Mouse (Mus musculus) liver (tissue): Measurements from ENCODE around the gene Osbpl10.

Experiments used
- DNase-seq: peaks from one replicate; pipeline ENCODE4 v3.0.0-alpha.2; 2020; ENCODE audit warnings: mixed read lengths

Osbpl10 gene

DNA sequence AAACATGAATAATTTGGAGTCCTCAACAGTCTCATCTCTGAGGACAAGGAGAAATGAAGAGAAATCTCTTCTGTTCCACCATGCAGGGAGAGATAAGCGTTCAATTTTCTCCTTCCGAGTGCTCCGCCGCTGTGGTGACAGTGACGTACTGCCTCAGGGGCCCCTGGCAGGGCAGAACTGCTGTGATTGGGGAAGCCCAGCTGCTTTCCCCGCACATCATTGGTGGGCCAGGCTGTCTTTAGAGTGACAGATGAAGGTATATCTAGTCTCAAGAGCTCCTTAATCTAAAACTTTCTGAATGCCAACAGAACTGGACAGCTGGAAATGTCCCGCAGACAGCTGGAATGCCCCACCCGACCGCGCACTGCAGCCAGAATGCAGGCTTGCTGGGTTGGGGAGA lies 118.1 kb downstream of the Osbpl10 start:
- peak; percentile 21 for DNase-seq

DNA sequence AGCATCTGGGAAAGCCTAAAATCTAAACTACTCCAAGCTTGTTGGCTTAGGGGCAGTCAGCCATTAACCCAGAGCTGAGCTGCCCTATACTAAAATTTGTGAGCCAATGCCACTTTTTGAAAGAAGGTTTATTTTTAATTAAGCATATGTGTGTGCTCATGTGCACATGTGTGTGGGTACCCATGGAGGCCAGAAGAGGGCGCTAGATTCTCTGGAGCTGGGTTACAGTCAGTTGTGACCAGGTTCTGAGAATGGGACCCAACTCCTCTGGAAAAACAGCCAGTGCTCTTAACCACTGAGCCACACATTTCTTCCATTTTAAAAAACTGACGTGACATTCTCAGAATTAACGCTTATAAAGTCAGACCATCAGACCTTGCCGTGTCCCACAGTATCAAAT lies 119.0 kb downstream of the Osbpl10 start:
- no peak for DNase-seq

DNA sequence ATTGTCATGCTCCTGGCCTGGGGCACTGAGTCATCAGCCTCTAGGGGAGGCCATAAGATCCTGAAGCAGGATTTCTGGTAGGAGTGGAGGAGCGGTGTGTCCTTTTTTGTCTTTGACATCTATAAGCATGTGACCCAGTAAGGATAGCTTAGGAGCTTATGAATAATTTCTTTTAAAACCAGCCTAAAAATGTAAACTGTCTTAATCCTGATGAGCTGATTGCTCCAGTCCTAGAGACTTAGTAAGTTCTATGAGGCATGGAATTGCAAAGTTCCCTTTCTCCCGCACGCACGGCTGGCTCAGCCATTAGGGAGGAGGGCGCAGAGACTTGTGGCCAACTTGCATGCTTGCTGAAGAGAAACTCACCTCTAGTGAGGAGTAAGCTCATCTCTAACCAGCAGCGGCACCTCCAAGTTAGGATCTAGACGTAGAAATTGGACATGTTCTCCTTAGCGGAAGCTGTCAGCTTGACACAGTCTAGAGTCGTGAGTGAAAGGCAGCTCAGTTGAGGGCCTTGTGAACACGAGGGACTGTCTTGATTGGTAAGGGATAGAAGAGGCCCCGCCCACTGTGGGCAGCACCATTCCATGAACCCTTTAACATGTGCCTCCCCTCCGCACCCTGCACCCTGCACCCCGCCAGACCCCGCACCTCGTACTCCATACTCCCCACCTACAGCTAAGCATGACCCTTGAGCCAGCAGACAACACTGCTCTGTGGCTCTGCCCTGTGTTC lies 122.0 kb downstream of the Osbpl10 start:
- no peak for DNase-seq

DNA sequence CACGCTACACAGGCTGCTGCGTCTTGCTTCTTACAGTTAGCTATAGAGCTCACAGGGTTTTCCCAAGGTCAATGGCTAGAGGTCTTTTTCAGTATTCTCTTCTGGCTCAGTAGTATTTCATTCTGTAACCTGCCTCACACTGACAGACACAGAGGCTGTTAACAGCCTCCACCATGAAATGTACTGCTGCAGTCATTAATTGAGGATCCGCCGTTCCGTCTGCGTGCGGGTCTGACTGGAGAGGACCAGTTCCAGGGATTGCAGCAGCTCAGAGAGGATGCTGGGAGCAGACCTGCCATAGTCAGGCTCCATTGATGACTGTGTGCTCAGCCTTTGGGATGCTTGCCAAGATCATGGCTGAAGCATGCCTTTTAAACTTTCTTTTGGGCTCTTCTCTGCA lies 129.1 kb downstream of the Osbpl10 start:
- DNase-seq = no peak

DNA sequence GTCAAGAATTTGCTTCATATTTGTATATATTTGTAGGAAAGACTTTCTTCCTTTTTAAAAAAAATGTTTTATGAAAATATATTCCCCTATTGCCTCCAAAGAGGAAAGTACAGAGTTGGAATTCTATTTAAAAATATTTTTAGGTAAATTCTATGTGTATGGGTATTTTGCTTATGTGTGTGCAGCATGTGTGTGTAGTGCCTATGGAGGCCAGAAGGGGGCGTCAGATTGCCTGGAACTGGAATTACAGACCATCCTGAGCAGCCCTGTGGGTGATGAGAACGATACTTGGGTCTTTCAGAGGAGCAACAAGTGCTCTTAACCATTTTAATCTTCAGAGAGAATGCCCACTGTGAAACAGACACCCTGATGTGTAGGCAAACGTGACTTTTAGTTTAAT lies 132.3 kb downstream of the Osbpl10 start:
- no peak for DNase-seq

DNA sequence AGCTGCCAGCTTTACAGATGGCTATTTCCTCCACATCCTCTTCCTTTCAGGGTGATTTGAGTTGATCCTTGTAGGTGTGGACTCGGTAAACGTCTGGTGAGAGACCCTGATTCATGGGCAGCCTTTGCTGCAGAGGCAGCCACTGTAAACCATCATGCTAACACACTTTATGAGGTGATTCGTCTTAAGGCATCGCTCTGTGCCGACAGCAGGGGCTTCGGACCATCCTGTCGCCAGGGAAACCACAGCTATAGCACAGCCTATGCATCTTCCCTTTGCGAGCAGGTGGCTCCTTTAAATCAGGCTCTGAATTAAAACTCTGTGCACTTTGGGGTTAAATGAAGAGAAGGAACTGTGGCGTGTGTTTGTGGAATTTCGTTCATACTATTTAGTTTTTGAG lies 138.9 kb downstream of the Osbpl10 start:
- no peak for DNase-seq

DNA sequence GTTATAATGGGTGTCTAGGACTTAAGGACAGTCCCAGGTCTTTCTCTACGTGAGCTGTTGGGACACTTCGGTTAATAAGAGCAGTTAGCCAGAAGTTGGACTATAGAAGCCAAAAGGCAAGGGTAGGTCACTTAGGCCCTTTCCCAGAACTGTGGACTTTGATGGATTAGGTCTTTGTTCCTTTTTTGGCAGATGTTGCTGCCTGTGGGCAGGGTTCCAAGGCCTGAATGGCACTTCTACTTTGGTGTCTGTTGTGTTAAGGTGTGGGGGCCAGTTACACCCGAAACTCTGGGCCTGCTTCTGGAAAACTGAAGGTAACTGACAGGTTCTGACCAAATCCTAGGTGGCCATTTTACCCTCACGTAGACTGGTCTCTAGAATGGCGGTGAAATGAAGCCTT lies 141.9 kb downstream of the Osbpl10 start:
- no peak for DNase-seq

DNA sequence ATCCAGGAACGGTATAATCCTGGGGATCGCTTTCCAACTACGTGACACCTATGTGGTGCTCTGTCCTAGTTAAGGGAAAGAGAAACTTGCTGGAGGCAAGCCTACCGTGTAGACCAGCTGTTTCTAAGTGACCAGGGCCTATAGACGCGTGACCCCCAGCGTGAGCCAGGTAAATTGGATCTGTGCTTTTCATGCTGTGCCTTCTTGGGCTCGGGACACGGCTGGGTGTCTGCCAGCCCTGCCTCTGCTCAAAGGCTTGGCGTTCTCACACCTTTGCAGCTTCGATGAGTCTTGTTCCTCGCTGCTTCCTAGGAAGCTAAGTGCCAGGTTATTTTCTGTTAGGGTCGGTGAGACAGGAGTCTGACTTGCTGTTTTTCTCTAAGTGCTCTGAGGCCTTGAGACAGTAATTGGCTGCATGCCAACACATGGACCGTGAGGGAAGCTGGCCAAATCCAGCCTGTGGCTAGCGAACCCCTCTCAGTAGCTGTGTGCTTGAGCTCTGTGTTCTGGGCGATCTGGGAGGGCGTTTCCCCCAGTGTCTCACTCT lies 142.4 kb downstream of the Osbpl10 start:
- peak; percentile 22 for DNase-seq

DNA sequence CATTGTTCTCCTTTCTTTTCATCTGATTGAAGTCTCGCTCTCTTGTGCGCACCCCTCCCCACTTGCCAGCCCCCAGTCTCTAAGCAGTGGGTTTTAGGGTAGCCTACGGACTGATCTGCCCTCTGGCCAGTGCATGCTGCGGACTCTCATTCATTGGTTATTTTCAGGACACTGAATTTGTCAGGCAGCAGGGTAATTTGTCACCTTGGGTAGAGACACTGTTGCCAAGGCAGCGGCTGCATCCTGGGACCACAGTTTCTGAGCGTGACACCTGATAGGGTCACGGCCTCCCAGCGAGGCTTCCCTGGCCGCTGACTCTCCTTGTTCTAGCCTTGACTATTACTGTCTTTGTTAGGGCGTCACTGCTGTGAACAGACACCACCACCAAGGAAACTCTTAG lies 149.0 kb downstream of the Osbpl10 start:
- DNase-seq = no peak

DNA sequence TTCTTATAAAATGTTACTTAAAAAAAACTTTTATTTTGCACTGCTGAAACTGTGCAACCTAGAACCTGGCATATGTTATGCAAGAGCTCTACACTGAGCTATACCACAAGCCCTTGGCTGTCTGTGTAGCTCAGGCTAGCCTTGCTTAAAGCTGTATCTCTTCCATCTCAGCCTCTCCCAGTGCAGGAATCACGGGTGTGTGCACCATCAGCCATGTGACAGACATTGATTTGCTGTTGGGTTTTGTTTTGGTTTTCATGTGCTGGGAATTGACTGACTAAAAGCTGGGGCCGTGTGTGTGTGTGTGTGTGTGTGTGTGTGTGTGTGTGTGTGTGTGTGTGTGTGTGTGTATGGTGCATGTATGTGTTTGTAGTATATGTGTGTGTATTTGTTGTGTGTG lies 155.6 kb downstream of the Osbpl10 start:
- DNase-seq = no peak

DNA sequence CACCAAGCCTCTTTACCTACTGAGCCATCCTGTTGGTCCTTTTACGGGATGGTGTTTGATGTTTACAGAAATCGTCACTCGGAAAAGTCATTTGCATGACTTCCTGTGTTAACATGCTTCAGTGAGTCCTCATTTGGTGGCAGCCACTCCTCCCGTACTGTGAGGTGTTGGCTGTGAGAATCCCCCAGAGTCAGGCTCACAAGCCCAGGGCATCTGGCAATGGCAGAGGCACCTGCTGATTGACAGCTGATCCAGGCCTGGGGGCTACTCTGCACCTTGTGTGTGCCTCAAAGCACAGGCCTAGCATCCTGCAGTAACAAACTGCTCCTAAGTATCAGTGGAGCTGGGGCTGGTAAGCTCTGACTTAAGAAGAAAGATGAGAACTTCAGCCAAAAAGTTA lies 156.4 kb downstream of the Osbpl10 start:
- DNase-seq = no peak

DNA sequence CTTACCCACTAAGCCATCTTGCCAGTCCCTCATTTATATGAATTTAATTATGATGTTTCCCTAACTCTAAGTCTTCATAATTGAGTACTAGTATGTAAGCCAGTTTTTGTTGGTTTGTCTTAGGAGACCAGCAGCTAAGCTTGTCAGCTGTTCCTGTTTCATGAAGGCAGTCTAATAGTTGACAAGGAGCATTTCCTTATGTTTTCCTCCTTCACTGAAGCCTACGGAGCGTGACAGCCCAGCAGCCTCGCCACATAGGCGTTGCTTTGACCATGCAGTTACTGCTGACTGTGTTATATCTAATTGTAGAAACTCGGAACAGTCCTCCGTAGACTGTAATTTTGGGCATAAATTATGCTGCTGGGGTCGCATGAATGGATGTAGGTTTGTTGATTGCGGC lies 157.0 kb downstream of the Osbpl10 start:
- no peak for DNase-seq

DNA sequence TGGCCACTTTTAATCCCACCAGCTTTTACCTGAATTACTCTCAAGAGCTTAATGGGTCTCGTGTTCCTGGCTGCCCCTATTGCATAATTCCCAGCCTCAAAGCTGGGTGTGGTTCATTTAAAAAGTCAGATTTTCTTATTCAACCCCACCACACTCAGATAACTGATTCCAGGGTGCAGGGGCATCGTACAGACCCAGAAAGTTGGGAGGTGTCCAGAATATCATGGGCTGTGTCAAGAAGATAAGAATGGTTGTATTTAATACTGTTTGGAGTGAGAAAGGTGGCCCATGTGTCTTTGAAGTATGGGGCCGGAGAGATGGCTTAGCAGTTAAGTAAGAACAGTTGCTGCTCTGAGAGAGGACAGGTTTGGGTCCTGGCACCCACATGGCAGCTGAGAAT lies 159.5 kb downstream of the Osbpl10 start:
- DNase-seq = no peak

DNA sequence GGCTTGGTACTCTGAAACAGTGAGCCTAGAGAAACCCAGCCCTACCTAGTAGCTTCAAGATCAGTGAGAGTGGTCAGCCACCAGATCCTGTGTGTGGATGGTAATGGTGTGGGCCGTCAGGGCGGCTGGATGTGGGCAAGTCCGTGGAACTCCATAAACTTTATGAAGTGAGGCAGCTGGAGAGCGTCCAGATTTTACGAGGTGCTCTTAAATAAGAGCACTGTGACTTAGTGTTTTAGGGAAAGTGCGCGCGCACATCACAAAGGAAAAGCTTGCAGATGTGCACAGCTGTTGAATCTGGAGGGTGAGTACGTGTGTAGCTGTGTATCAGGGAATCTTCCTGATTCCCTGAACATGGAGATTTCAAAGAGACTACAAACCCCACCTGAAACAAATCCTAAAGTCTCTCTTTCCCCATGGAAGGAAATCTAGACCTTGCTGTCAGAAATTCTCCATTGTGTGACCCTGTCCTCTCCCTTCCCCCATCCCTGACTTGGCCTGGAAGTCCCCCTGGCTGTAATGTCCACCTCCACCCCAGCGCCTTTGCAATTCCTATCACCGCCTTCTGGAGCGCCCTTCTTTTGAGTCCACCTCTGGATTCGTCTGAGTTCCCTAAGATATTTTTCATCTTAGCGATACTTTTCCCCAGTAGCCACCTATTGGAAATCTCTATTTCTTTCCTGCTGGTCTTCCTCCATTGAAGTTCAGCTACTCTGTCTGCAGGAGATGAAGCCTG lies 161.4 kb downstream of the Osbpl10 start:
- no peak for DNase-seq

DNA sequence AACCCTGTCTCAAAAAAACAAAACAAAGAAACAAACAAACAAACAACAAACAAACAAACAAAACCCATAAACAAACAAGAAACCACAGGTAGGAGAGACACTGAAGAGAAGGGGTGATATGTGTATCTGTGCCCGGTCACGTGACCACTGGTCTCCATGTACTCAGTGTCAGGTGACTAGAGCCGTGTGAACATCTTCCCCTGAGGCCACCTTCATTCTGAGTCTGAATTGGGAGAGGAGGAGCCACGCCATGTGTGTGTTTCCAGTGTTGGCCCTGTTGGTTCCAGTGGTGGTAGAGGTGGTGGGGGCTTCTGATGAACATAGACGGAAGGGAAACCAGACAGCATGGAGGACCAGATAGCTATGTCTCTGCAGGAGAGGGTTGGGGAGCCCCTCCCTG lies 168.8 kb downstream of the Osbpl10 start:
- DNase-seq = no peak

DNA sequence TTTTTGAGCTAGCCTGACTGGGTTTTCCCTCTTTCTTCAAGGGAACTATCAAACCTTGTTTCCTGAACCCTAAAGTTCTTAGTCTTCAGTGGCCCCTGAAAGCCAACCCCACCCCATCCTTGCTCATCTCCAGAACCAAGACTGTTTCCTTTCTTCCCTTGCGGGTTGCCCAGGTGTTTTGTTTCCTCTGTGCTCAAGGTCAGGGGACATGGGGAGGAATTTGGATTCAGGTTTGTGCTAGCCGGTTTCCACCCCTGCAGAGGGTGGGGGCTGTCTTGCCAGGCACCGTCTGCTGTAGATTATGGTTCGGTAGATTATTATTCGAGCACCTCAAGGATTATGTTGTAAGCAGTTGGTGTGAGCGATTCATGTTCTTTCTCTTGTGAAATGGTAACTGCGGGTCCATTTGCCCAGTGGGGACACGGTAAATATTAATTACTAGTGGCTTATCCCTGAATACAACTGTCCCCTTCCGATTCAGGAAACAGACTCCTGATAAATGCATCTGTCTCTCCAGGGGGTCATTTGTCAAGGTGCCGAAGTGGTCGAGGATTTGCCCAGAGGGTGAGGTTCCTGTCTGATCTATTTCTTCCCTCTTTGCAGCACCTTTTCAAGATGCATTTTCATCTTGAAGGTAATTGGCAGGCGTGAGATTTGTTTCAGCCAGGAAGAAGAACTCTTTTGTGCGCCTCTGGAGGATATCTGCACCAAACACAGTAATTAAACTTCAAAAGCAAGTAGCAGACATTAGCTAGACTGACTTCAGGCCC lies 169.4 kb downstream of the Osbpl10 start:
- no peak for DNase-seq

DNA sequence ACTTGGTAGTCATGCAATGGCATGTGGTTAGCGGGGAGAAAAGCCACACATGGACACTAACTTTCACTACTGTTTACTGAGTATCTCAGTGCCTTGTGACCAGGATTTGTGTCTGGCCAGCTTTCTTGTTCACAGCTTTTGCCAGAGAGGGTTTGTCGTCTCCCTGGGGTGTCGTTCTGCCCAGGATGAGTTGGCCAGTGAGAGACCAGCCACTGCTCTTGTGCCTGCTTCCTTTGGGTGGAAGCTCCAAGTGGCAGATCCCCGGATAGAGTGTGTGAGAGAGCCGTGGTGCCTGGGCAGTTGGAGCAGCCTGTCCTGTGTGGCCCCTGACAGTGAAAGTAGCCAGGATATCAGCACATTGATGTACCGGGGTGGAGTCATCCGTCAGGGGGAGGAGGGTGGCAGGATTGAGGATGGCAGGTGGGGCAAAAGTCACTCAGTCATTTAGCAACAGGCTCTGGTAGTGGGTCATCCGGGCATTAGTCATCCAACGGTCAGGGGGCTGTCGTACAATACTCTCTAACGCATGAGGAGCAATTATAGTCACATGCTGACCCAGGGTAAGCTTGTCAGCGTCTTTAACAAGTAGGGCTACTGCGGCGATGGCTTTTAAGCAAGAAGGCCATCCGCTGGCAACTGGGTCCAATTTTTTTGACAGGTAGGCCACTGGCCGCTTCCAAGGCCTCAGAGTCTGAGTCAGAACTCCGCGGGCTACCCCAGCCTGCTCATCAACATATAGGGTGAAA lies 170.8 kb downstream of the Osbpl10 start:
- no peak for DNase-seq

DNA sequence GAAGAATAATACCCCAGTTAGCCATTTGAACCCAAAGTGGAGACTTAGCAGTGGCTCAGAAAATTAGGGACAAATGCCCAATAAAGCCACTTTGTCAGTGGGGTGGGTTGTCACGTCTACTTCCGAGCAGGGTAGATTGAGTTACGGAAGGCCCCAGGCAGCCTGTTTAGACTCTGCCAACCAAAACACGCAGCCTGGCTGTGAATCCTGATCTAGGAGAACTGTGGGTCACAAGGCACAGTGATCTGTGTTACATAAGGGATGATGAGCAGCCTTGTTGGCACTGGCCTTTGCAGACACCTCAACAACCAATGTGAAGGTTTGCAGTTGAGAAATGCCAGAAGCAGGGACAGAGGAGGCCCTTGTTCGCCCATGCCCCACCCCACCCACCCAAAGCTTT lies 183.2 kb downstream of the Osbpl10 start:
- no peak for DNase-seq

DNA sequence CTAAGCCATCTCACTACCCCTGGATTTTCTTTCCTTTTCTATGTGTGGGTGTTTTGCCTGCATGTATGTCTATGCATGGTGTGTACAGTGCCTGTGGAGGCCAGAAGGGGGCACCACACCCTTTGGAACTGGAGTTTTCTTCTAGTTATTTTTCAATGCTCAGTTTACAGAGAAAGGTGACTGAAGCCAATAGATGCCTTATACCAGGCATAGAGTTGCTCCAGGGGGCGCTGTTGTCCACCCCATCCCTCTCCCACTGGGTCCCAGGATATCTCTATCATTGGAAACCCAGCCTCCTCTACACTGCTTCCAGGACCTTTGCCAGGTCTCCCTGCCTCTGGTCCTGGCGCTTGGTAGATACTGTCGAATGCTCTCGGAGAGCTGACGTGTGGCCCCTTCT lies 184.7 kb downstream of the Osbpl10 start:
- peak; percentile 85 for DNase-seq

DNA sequence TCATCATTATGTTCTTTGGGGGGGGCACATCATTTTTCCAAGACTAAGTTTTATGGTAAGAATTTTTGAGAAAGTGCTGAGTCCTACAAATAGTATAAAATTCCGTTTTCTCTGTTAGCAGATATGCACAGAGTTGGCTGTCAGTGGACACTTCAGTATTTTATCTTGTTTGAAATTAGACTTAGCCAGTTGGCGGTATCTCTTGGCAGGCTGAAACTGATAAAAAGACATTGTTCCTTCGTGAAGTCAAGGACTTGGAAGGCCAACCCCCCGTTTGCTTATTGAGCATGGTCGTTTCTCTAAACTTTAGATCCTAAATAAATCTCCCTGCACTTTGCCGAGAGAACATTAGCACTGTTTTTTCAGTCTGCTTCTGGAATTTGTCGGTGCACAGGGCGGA lies 185.3 kb downstream of the Osbpl10 start:
- DNase-seq = no peak

DNA sequence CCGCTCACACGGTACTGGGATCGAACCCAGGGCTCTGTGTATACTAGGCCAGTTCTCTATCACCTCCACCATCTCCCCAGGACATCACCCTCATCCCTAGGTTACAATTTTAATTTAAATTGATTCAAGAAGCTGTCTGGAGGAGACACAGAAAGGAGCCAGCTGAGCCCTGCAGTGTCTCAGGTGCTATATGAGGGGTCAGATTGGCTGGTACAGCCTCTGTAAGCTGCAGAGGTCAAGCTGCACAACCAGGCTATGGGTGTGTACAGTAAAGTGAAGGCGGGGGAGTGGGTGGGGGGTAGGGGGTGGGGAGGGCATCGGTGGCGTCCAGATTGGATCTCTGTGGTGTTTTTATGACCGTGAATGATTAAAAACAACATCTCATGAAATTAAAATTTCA lies 186.0 kb downstream of the Osbpl10 start:
- peak; percentile 22 for DNase-seq

DNA sequence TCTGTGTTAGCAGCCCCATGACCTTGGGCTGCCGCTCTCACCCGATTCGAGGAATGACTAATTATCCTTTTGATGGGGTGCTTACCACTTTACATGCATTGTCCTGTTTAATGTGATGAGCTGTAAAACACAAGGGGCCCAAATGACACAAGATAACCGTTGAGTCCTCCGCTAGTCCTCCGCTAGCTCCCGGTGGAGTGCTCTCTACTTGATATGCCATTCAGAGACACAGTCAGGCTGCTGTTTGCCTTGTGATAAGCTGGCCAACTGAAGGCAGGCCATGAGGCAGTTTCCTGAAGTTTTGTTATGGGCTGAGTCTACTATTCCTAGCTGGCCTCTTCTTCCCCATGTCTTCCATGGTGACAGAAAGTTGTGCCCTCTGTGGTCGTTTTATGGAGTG lies 187.6 kb downstream of the Osbpl10 start:
- peak; percentile 73 for DNase-seq

DNA sequence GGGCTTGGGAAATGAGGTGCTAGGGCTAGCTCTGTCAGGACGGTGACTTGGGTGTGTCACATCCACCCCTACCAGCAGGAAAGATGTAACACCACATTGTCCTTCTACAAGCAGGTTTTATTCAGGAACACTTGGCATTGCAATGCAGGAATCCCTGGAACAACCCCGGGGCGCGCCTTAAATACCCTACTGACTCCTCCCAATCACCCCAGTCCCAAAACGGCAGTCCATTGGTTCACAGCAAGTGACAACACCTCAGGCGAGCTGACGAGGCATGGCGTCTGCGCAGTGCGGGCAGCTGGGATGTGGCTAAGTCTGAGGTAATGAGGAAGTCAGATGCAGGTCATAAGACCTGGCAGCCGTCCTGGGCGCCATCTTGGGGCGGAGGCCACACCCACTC lies 191.2 kb downstream of the Osbpl10 start:
- no peak for DNase-seq
